Mouse (Mus musculus) kidney, embryonic 15.5 days (tissue): ENCODE measurements around the gene Mocs2. TPM values are rescaled to one million over a fixed set of nuclear protein-coding genes. Genes with fewer than 3 reads are reported as not detected.

Source experiments
- ATAC-seq: fragments of 200-750 bp; cut with Nextera tagmentation; replicated peaks from 2 replicates; pipeline ENCODE4 v1.8.0; 2017; ENCODE audit warnings: moderate TSS enrichment; ENCODE audit not compliant: low FRiP score
- H3K27ac ChIP-seq: fragments of 300-500 bp; sonication (generic); 2 replicates; pipeline ENCODE4 v1.5.1; 2015; ENCODE audit warnings: mild to moderate bottlenecking, inconsistent platforms
- H3K27me3 ChIP-seq: fragments of 300-500 bp; sonication (generic); 2 replicates; pipeline ENCODE4 v1.6.1; 2015; ENCODE audit warnings: inconsistent platforms
- H3K36me3 ChIP-seq: fragments of 300-500 bp; sonication (generic); 2 replicates; pipeline ENCODE4 v1.6.1; 2015; ENCODE audit warnings: inconsistent platforms
- H3K4me1 ChIP-seq: fragments of 300-500 bp; sonication (generic); 2 replicates; pipeline ENCODE4 v1.6.1; 2015; ENCODE audit warnings: inconsistent platforms
- H3K4me2 ChIP-seq: fragments of 300-500 bp; sonication (generic); 2 replicates; pipeline ENCODE4 v1.6.1; 2015; ENCODE audit warnings: moderate library complexity, mild to moderate bottlenecking, inconsistent platforms
- H3K4me3 ChIP-seq: fragments of 300-500 bp; sonication (generic); replicated peaks from 2 replicates; pipeline ENCODE4 v1.5.1; 2015; ENCODE audit warnings: mild to moderate bottlenecking, inconsistent platforms
- H3K9ac ChIP-seq: fragments of 300-500 bp; sonication (generic); 2 replicates; pipeline ENCODE4 v1.6.1; 2015; ENCODE audit warnings: mild to moderate bottlenecking, inconsistent platforms
- H3K9me3 ChIP-seq: fragments of 300-500 bp; sonication (generic); replicated peaks from 2 replicates; pipeline ENCODE4 v1.6.1; 2016; ENCODE audit warnings: inconsistent platforms
- WGBS: fragments of 180-500 bp; shearing (Covaris S2); methylation state at CpG from one replicate; pipeline ENCODE4 v1.1.7; 2015; ENCODE audit warnings: mixed read lengths; 5-methylcytosine and 5-hydroxymethylcytosine counted together
- polyA plus RNA-seq: library from polyadenylated mRNA; unstranded; fragments of >200 nt; fragmentation: Nextera tagmentation; extraction: Ambion mirVana; gene quantifications from 2 replicates; pipeline ENCODE4 v1.2.1, GENCODE M21; 2015

Gene Mocs2
- 76.1 and 78.9 TPM in 2 replicates for polyA plus RNA-seq

DNA sequence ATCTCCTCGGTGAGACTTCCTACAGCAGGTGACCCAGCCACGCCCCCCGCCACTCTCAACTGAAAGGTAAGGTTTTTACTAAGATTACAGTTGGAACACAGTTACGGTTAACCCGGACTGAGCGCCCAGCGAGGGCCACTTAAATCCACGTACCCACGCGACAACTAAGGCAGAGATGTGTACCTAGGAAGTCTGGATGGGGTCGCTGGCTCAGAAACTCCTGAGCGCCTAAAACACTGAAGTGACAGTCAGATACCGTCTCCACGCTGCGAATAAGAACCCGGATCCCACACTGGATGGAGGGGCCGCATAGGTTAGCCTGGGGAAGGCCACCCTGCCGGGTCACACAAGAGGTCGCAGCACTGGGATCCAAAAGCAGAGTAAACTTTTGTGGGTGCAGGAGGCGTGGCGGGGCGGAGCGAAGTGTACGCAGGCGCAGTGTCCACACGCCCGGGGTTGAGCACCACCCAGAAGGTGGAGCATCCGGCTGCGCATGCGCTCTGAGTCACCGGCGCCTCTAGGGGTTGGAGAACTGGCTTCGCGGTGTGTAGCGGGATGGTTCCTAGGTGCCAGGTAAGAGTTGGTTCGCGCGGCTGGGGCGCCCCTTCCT is at the start of gene Mocs2:
Gene Mocs2 (plus strand): TSS at position 486 of the 610 bp plus-strand sequence.
- ATAC-seq, result peak; percentile 100
- Histone ChIP-seq H3K36me3 (peaks cover 19% of the 10 kb centered on the region; the same call in 1 of the 2 replicates), H3K4me1 (peaks cover 12% of the 10 kb centered on the region), H3K4me2 (peak within 1 kb of the TSS; percentile 86), H3K27me3 (no peaks in the 10 kb centered on the region), H3K9ac (peak within 1 kb of the TSS; percentile 56), H3K27ac (peak within 1 kb of the TSS; percentile 39; the same call in 1 of the 2 replicates), H3K9me3 (no peaks in the 10 kb centered on the region), H3K4me3 (peak within 1 kb of the TSS; percentile 85)
- WGBS, result under 1% methylated on average over 39 of the region's 39 CpGs

DNA sequence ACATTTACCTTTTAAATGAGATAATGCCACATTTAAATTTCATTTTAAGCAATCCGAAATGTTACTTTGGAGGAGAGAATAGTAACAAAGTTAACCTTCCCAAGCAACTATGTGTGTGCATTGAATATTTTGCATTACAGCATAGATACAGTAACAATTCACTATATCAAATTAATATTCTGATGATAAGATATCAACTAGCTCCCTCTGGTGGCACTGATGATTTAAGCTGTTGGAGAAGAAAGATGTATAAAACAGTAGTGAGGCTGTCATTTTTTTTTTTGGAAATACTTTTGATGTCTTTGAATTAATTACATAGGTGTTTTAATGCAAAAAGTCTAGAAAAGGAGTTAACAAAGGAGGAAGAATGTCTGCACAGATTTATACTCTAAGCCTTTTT is 26.5 kb upstream of the Mocs2 start:
- H3K27ac ChIP-seq, result no peak overlapping the region
- H3K27me3 ChIP-seq, result no peaks in the 10 kb centered on the region
- H3K9ac ChIP-seq, result no peak overlapping the region
- H3K4me3 ChIP-seq, result no peak overlapping the region
- H3K4me2 ChIP-seq, result no peak overlapping the region
- 80% methylated on average over 1 of the region's 1 CpGs for WGBS
- H3K4me1 ChIP-seq, result no peaks in the 10 kb centered on the region
- ATAC-seq, result no peak
- H3K9me3 ChIP-seq, result no peaks in the 10 kb centered on the region
- no peaks in the 10 kb centered on the region for H3K36me3 ChIP-seq

DNA sequence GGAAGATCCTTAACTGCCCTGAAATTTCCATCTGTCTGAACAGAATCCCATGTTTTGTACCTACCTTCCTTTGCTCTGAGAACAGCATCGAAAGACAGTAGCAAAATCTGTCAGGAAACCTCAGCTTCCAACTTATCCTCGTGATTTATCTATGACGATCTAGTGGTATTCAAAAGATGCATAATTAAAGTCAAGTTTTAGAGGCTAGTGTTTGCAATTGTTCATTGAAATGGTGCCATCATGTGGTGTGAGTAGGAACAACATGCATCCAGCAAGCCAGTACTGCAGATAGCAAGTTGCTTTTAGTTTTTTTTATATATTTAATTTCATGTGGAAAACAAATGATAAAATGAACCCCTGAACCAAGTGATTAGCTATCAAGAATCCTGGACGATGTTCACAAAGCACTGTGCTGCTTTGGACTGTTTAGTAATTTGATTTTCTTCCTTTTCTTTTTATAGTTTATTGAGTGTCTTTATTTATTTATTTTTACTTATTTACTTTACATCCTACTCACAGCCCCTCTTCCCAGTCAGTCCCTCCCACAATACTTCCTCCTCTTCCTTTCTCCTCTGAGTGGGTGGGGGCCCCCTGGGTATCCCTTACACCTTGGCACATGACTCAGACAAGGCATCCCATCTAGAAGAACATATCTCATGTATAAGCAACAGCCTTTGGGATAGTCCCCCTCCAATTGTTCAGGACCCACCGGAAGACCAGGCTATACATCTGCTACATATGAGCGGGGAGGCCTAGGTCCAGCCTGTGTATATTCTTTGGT is 24.6 kb upstream of the Mocs2 start:
- H3K4me1 ChIP-seq, result no peaks in the 10 kb centered on the region
- no peak overlapping the region for H3K27ac ChIP-seq
- no peaks in the 10 kb centered on the region for H3K36me3 ChIP-seq
- no peaks in the 10 kb centered on the region for H3K27me3 ChIP-seq
- H3K4me3 ChIP-seq, result no peak overlapping the region
- no peaks in the 10 kb centered on the region for H3K9me3 ChIP-seq
- H3K4me2 ChIP-seq, result no peak overlapping the region
- no peak overlapping the region for H3K9ac ChIP-seq
- WGBS, result 46% methylated on average over 6 of the region's 6 CpGs
- ATAC-seq, result peak; percentile 54; the same call in 1 of the 2 replicates

DNA sequence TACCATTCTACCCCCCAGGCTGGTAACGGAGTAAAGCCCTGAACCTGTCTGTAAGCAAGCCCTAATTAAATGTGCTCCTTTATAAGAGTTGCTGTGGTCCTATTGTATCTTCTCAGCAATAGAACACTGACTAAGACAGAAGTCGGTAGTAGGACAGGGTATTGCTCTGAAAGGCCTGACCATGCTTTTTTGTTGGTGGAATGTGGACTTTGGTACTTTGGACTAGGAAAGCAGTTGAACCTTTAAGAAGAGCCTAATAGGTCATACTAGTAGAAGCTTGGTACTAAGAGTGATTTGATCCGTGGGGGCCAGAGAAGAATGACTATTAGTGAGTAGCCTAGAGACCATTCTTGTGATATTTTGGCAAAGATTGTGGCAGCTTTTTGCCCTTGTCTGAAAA is 16.2 kb upstream of the Mocs2 start:
- no peak overlapping the region for H3K27ac ChIP-seq
- no peak overlapping the region for H3K4me2 ChIP-seq
- no peaks in the 10 kb centered on the region for H3K27me3 ChIP-seq
- H3K36me3 ChIP-seq, result no peaks in the 10 kb centered on the region
- no peaks in the 10 kb centered on the region for H3K9me3 ChIP-seq
- 84% methylated on average over 3 of the region's 3 CpGs for WGBS
- ATAC-seq, result no peak
- no peak overlapping the region for H3K4me3 ChIP-seq
- no peak overlapping the region for H3K9ac ChIP-seq
- H3K4me1 ChIP-seq, result no peaks in the 10 kb centered on the region

DNA sequence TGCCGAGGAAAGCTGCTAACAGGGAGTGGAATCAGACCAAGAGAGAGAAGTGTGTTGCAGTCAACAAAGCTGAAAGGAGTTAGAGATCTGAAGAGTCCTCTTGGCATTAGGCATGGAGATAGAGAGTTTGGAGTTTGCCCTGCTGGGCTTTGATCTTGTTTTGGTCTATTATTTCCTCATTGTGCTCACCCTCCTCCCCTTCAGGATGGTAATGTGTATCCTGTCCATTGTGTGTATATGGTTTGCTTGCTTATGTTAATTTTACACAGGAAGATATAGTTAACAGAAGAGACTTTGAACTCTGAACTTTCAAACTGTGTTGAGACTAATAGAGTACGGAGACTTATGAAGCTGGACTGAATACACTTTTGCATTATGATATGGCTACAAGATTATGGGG is 15.1 kb upstream of the Mocs2 start:
- Histone ChIP-seq H3K27ac (no peak overlapping the region), H3K36me3 (no peaks in the 10 kb centered on the region), H3K9ac (no peak overlapping the region), H3K4me1 (no peaks in the 10 kb centered on the region), H3K27me3 (no peaks in the 10 kb centered on the region), H3K9me3 (no peaks in the 10 kb centered on the region), H3K4me2 (no peak overlapping the region), H3K4me3 (no peak overlapping the region)
- ATAC-seq, result no peak
- 83% methylated on average over 2 of the region's 2 CpGs for WGBS

DNA sequence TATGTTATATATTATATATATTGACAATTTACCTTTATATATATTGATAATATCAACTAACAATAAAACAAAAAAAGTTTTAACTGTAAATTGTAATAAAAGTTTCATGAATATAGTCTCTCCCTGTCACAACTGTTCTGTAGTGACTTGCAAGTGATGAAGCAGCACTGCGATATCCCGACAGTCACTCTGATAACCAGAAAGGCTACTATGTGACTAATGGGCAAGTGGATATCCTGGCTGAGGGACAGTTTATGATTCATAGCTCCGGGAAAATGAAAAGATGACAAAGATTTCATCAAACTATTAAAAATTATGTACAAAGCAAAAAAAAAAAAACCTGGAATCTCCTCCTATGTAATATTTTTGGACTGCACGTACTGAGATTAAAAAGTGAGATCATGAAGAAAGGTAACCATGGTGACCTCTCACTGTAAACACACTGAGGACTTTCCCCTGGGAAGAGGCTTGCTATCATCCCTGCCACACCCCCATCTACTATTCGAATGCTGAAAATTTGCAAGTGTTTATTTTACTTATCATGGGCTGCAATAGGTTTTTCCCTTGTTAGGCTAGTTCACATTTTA is 8.3 kb upstream of the Mocs2 start:
- no peaks in the 10 kb centered on the region for H3K36me3 ChIP-seq
- 79% methylated on average over 5 of the region's 5 CpGs for WGBS
- H3K4me2 ChIP-seq, result no peak overlapping the region
- no peak overlapping the region for H3K9ac ChIP-seq
- H3K27me3 ChIP-seq, result no peaks in the 10 kb centered on the region
- no peaks in the 10 kb centered on the region for H3K4me1 ChIP-seq
- no peaks in the 10 kb centered on the region for H3K9me3 ChIP-seq
- no peak overlapping the region for H3K4me3 ChIP-seq
- no peak overlapping the region for H3K27ac ChIP-seq
- ATAC-seq, result no peak

DNA sequence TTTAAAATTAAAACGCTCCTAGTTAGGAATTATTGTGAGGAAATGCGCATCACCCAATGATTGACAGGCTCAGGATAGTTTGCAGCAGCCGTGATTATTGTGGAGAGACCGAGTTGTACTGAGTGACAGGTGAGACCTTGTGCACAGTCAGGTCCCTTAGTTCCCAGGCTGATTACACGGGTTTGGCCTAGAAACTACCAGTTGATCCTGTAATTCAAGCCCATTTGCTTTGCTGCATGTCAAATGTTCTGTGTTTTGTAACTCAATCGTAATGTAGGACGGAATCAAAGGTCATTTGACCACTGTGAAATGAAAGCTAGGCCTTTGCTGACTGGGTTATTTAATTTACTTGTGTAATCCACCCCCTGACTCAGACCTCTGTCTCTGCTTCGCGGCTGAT is 477 bp downstream of the Mocs2 start:
- peak overlapping the region; percentile 86 for H3K4me2 ChIP-seq
- 13% methylated on average over 9 of the region's 9 CpGs for WGBS
- H3K9me3 ChIP-seq, result no peaks in the 10 kb centered on the region
- peak overlapping the region; percentile 56 for H3K9ac ChIP-seq
- H3K4me3 ChIP-seq, result peak overlapping the region; percentile 85
- peak; percentile 75 for ATAC-seq
- H3K27me3 ChIP-seq, result no peaks in the 10 kb centered on the region
- no peak overlapping the region for H3K27ac ChIP-seq
- peaks cover 12% of the 10 kb centered on the region for H3K4me1 ChIP-seq
- peaks cover 26% of the 10 kb centered on the region; the same call in 1 of the 2 replicates for H3K36me3 ChIP-seq

DNA sequence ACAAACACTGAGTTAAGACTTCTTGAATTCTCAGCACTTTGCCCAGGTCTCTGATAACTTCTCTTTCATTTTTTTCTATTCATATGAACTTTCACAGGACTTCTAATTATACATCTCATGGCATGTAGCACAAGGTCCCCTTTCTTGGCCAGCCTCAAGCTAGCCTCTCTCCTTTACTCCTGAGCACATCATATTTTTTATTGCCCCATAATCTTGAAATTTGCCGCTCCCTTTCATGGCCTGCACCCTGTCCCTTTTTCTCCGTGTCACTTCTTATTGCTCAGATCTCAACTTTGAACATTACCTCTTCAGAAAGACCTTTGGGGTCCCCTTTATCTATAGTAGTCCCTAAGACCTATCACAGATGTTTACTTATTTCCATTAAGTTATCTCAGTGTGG is 4.8 kb downstream of the Mocs2 start:
- no peaks in the 10 kb centered on the region for H3K27me3 ChIP-seq
- H3K4me1 ChIP-seq, result peaks cover 9% of the 10 kb centered on the region
- H3K27ac ChIP-seq, result no peak overlapping the region
- no peak overlapping the region for H3K9ac ChIP-seq
- H3K4me2 ChIP-seq, result no peak overlapping the region
- 93% methylated on average over 2 of the region's 2 CpGs for WGBS
- H3K9me3 ChIP-seq, result no peaks in the 10 kb centered on the region
- H3K4me3 ChIP-seq, result no peak overlapping the region
- peaks cover 49% of the 10 kb centered on the region for H3K36me3 ChIP-seq
- no peak for ATAC-seq

DNA sequence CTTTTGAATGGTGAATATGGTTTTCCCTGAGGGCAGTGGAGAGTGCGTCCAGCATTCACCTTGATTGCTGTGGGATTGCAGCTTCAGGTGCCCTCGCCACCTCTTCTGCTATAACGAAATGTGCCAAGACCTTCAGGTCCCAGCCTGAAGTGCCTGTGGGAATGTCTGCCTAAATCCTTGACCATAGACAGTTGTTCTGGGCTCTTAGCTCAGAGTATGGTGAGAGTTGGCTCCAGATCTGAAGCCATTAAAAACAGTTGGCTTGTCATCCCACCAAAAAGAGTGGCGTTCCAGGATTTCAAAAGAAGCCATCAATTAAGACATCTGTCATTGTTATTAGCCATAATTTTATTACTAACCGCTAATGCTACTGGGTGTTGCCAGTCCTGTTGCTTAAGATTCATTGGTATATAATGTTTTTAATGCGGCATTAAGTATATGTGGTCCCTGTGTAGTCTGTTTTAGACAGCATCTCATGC is 7.4 kb downstream of the Mocs2 start:
- H3K27ac ChIP-seq, result no peak overlapping the region
- H3K4me1 ChIP-seq, result no peaks in the 10 kb centered on the region
- H3K4me2 ChIP-seq, result no peak overlapping the region
- 90% methylated on average over 6 of the region's 6 CpGs for whole genome bisulfite sequencing
- H3K9ac ChIP-seq, result no peak overlapping the region
- no peak overlapping the region for H3K4me3 ChIP-seq
- peaks cover 68% of the 10 kb centered on the region for H3K36me3 ChIP-seq
- no peaks in the 10 kb centered on the region for H3K27me3 ChIP-seq
- no peak for ATAC-seq
- H3K9me3 ChIP-seq, result no peaks in the 10 kb centered on the region

DNA sequence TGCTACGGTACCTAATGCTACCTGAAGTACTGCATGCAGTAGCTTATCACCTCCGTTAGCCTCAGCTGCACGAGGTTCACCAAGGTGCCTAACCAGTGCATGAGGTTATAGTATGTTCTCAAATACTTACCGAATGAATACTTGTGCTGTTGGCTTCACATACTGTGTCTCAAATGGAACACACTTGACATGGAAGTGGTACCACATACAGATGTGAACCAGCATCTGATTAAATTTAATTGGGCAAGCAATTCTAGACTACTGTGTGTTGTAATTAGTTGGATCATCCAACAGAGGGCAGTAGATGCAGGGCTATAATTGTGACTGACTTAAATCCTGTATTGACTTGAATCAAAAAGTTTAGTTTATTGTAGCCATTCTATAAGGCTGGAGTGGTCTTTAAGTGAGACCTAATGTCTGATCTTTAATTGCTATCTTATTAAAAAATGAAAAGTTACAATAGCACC is 13.4 kb downstream of the Mocs2 start:
- Histone ChIP-seq H3K9me3 (no peaks in the 10 kb centered on the region), H3K4me2 (no peak overlapping the region), H3K27ac (no peak overlapping the region), H3K9ac (no peak overlapping the region), H3K4me1 (no peaks in the 10 kb centered on the region), H3K4me3 (no peak overlapping the region), H3K27me3 (no peaks in the 10 kb centered on the region), H3K36me3 (peaks cover 46% of the 10 kb centered on the region)
- ATAC-seq, result peak; percentile 76
- 85% methylated on average over 4 of the region's 4 CpGs for WGBS

DNA sequence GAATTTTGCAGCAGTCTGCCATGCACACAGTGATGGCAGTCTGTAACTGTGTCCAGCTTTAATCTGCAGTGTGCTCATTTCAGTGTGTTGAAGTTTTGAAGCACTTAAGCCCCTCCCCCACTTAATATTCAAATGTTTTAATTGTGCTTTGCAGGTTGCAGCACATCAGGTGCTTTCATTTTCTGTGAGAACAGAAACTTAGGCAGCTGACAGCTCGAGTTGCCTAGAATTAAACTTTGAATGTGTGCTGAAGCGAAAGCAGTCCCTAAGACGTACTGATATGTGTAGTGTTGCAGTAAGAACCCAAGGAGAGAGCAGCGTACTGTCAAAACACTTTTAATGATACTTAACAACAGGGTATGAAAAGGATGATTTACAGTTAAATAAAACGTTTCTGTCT is 14.7 kb downstream of the Mocs2 start:
- Histone ChIP-seq H3K4me2 (no peak overlapping the region), H3K4me3 (no peak overlapping the region), H3K4me1 (no peaks in the 10 kb centered on the region), H3K27ac (no peak overlapping the region), H3K36me3 (peaks cover 35% of the 10 kb centered on the region), H3K9me3 (no peaks in the 10 kb centered on the region), H3K27me3 (no peaks in the 10 kb centered on the region), H3K9ac (no peak overlapping the region)
- ATAC-seq, result no peak
- 61% methylated on average over 5 of the region's 5 CpGs for WGBS

DNA sequence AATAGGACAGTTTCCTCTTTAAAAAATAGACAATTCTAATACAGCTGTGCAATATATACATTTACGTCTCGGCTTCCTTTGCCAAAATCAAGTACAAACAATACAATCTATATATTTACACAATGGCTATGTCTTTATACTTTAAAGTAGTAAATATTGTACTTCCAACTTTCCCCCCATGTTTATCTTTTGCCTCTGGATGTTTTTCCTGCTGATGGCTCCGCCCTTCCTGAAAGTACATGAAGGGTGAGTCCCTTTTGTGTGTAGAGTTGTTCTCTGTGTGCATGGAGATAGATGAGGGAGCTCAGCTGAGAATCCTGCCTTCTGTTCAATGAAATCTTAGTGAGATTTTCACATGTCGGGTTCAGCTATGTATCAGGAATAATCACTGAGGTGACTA is 15.3 kb downstream of the Mocs2 start:
- ATAC-seq, result no peak
- no peak overlapping the region for H3K27ac ChIP-seq
- H3K4me2 ChIP-seq, result no peak overlapping the region

More for the DNA sequence above, 15.3 kb downstream of the Mocs2 start:
- 78% methylated on average over 4 of the region's 4 CpGs for WGBS
- Histone ChIP-seq H3K9me3 (no peaks in the 10 kb centered on the region), H3K9ac (no peak overlapping the region), H3K4me3 (no peak overlapping the region), H3K4me1 (peaks cover under 1% of the 10 kb centered on the region; the same call in 1 of the 2 replicates), H3K36me3 (peaks cover 29% of the 10 kb centered on the region), H3K27me3 (no peaks in the 10 kb centered on the region)
